Mouse (Mus musculus) megakaryocyte-erythroid progenitor cell, adult 5-6 weeks (primary cell): ENCODE measurements around the gene Mrpl47. TPM values are rescaled to one million over a fixed set of nuclear protein-coding genes. Genes with fewer than 3 reads are reported as not detected.
"Not testable (repeated sequence)": the region's sequence is repeated elsewhere in the genome, so short reads cannot be mapped to it uniquely, and the experiment has no call there.

ENCODE experiments used
- ATAC-seq: replicated peaks from 2 replicates; pipeline ENCODE4 v1.8.0; 2016; ENCODE audit warnings: mild to moderate bottlenecking, inconsistent platforms; ENCODE audit not compliant: severe bottlenecking, poor library complexity, low FRiP score, low TSS enrichment
- total RNA-seq, 2 experiments: library from RNA; stranded (forward) in 1 of 2; stranded (reverse) in 1 of 2; fragments of 200-1000, 215-1000 nt in 1 of 2; fragments of >200 nt in 1 of 2; fragmentation: Nextera tagmentation in 1 of 2; gene quantifications; 2 replicates each; pipeline ENCODE4 v1.2.3; 2014 to 2017

Gene Mrpl47
- total RNA-seq, 2 experiments from 2014 or later, result 42.8 to 47.7 TPM

- peak; percentile 96 for ATAC-seq
Measured at GRCm38 (mm10) chr3:32708368-32709231, 28.8 kb downstream of the Mrpl47 start.

GRCm38 (mm10) chr3:32708052-32708367 is 29.4 kb downstream of the Mrpl47 start:
- no peak for ATAC-seq

DNA sequence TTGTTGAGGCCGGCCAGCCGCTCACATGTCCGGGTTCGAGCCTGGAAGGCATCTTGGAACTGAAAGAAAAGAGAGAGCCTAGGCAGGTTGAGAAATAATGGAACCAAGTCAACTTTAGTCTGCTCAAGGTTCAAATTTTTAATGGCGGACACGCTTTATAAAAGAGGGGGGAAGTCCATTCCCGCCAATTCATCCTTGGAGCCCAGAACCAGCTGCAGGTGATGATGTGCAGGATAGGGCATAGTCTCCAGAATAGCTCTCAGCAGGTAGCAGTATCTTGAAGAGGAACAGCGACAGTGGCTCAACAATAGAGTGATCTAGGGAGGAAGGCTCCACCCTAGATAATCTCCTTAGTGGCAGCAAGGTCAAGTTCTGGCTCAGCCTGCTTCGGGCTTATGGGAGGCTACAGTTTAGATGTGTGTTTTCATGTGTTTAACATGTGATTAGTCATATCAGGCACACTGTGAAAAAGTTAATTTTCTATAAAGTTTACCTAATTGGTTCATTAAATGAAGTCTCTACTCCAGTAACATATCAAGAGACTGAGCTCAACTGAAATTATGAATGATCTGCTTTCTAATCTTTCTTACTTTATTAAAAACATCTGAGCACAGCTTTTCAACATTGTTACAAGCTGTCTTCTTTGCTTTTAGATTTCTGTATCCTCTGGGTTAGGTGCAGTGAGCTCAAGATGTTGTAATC is 31.6 kb downstream of the Mrpl47 start, which contains the start of gene Actl6a:
Gene Actl6a, plus strand, starts transcription at position 652 of the 702 bp plus-strand sequence.
- ATAC-seq, result not testable (repeated sequence)

GRCm38 (mm10) chr3:32704632-32705031 is 32.8 kb downstream of the Mrpl47 start:
- ATAC-seq, result not testable (repeated sequence)

GRCm38 (mm10) chr3:32704021-32704420 is 33.4 kb downstream of the Mrpl47 start:
- ATAC-seq, result not testable (repeated sequence)

GRCm38 (mm10) chr3:32698228-32698863 is 39.1 kb downstream of the Mrpl47 start:
- ATAC-seq, result peak; percentile 91

DNA sequence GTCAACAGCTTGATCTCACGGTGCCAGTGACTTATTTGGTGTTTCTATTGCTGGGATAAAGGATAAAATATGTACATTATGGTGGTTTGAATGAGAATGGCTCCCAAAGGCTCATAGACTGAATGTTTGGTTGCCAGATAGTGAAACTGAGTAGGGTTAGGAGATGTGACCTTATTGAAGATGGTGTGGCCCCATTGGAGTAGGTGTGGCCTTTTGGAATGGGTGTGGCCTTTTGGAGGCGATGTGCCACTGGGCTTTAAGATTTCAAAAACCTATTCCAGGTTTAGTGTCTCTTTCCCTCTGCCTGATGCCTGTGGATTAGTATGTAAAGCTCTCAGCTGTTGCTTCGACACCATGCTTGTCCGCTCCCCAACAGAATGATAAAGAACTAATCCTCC is 41.8 kb downstream of the Mrpl47 start:
- 0 out of 2 replicates have a peak, but pooled peaks have one; percentile 30 for ATAC-seq

GRCm38 (mm10) chr3:32694737-32695582 is 42.4 kb downstream of the Mrpl47 start:
- ATAC-seq, result peak; percentile 34; the same call in 1 of the 2 replicates

DNA sequence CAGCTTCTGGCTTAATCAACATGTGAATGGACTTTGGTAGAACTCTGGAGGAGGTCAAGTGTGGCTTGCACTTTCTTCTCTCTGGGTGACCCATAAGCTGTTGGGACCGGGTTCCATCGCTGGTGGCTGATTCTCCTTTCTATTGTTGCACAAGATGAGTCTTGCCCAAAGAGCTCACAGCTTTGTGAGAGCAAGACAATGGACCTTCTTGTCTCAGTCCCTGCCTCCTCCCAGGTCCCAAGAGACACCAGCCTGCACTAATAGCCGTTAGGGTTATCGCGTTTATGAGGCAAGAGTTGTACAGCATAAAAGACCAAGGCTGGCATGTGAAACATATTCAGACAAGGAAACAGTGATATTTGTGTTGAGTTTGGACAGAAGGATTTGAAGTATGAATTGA is 43.2 kb downstream of the Mrpl47 start:
- no peak for ATAC-seq

- no peak for ATAC-seq
Measured at GRCm38 (mm10) chr3:32691841-32692240, 45.6 kb downstream of the Mrpl47 start.

DNA sequence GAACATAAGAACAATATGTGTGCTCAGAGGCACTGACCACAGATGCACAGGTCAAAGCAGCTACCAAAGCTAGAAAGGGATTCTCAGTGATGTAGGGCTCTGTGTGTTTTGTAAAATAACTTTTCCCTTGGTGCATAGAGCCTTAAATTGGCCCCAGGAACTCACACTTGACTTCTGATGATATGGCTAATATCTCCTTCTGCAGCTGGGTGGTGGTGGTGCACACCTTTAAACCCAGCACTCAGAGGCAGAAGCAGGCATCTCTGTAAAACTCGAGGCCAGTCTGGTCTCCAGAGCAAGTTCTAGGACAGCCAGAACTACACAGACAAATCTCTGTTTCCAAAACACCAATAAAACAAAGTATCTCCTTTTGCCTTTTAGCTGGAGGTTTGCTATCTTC is 46.5 kb downstream of the Mrpl47 start:
- 0 out of 2 replicates have a peak, but pooled peaks have one; percentile 19 for ATAC-seq

GRCm38 (mm10) chr3:32690008-32690407 is 47.4 kb downstream of the Mrpl47 start:
- peak; percentile 3; the same call in 1 of the 2 replicates for ATAC-seq

DNA sequence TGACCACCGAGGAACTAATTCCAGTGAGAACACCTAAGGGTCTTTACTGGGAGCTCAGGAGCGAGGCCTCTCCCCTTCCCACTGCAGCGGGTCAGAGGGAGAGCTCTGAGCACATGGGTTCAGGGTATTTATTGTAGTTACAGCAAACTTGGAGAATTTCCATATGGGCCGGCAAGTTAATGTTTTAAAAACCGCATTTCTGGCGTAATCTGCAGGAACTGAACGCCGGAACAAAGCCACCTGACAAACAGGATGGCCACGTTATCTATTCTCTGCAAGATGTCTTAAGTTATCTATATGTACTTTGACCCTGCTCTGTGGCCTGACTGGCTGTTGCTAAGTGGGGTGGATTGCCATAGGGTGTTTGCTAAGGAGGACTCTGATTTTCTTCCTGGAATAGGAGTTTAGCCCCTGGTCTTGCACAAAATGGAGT is 47.8 kb downstream of the Mrpl47 start:
- ATAC-seq, result peak; percentile 94

GRCm38 (mm10) chr3:32687156-32687555 is 50.2 kb downstream of the Mrpl47 start:
- ATAC-seq, result no peak

GRCm38 (mm10) chr3:32686537-32686936 is 50.9 kb downstream of the Mrpl47 start:
- no peak for ATAC-seq

- ATAC-seq, result no peak
Measured at GRCm38 (mm10) chr3:32684631-32685030, 52.8 kb downstream of the Mrpl47 start.

GRCm38 (mm10) chr3:32682910-32683531 is 54.4 kb downstream of the Mrpl47 start:
- no peak for ATAC-seq

DNA sequence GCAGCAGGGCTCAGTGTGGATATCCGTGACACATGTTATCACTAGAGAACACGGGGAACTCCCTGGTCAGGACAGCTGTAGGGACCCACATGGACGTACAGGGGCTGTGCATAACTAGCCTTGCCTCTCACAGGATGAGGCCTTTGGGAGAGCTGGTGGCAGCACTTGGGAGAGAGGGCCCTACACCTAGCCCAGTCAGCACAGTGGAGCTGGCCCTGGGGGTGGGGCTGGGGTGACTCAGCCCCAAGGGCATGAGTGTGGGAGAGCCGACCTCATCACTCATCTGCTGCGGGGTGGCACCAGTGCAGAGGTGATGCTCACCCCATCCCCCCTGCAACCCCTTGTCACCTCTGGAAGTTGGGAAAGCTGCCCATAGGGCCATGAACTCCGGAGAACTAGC is 61.0 kb downstream of the Mrpl47 start:
- ATAC-seq, result no peak
